Mouse (Mus musculus) CH12.LX (cell line): ENCODE measurements around the gene Bmp4. TPM values are rescaled to one million over a fixed set of nuclear protein-coding genes. Genes with fewer than 3 reads are reported as not detected.

ENCODE experiments used
- DNase-seq: peaks from one replicate; pipeline ENCODE4 v3.0.0-alpha.2; 2013; ENCODE audit errors: extremely low read depth
- H3K27ac ChIP-seq: 2 replicates; pipeline ENCODE4 v1.5.1; 2012; ENCODE audit warnings: low read depth, mild to moderate bottlenecking, control low read depth, moderate library complexity; ENCODE audit not compliant: insufficient read depth
- H3K27me3 ChIP-seq: replicated peaks from 2 replicates; pipeline ENCODE3; 2012; ENCODE audit warnings: inconsistent platforms
- H3K36me3 ChIP-seq, 2 experiments: replicated peaks in 1 of 2; 2 replicates each; pipeline versions ENCODE3 to v1.6.1; 2012; ENCODE audit warnings: inconsistent platforms in 1 of 2, low read length in 1 of 2, mild to moderate bottlenecking in 1 of 2, mixed read lengths in 1 of 2, moderate library complexity in 1 of 2; ENCODE audit not compliant: control insufficient read depth in 1 of 2, insufficient read depth in 1 of 2
- H3K4me1 ChIP-seq, 2 experiments: 2 replicates each; pipeline ENCODE4 v1.6.1; 2012; ENCODE audit warnings: inconsistent platforms in 1 of 2, moderate library complexity in 1 of 2; ENCODE audit not compliant: insufficient read depth in 2 of 2, control insufficient read depth in 1 of 2
- H3K4me2 ChIP-seq: 2 replicates; pipeline ENCODE4 v1.6.1; 2012; ENCODE audit warnings: low read depth, mild to moderate bottlenecking, control low read depth; ENCODE audit not compliant: poor library complexity, insufficient read depth, severe bottlenecking
- H3K4me3 ChIP-seq, 3 experiments: fragments of 150-350 bp in 1 of 3; sonication (generic) in 1 of 3; replicated peaks in 1 of 3; 2 replicates each; pipeline versions ENCODE3 to v1.5.1; 2011 to 2012; ENCODE audit warnings: low read depth in 2 of 3, low read length in 2 of 3, mild to moderate bottlenecking in 2 of 3, moderate library complexity in 2 of 3, control low read depth in 1 of 3, improper control_type of control experiment in 1 of 3, inconsistent platforms in 1 of 3, mixed read lengths in 1 of 3; ENCODE audit not compliant: poor library complexity in 1 of 3
- H3K79me2 ChIP-seq: replicated peaks from 2 replicates; pipeline ENCODE4 v1.6.1; 2012; ENCODE audit warnings: mild to moderate bottlenecking, moderate library complexity; ENCODE audit not compliant: control insufficient read depth, poor library complexity, insufficient read depth, severe bottlenecking; ENCODE audit errors: extremely low read depth
- H3K9ac ChIP-seq: 2 replicates; pipeline ENCODE4 v1.6.1; 2012; ENCODE audit warnings: low read depth, mild to moderate bottlenecking, control low read depth, moderate library complexity; ENCODE audit not compliant: insufficient read depth
- H3K9me3 ChIP-seq: replicated peaks from 2 replicates; pipeline ENCODE3; 2012; ENCODE audit warnings: low read length, inconsistent platforms, mixed read lengths
- BHLHE40 ChIP-seq: IDR thresholded peaks from 2 replicates; pipeline ENCODE4 v1.6.1; 2011; ENCODE audit warnings: mild to moderate bottlenecking, low read depth, low read length, improper control_type of control experiment
- CHD1 ChIP-seq: IDR thresholded peaks from 2 replicates; pipeline ENCODE4 v1.6.1; 2012; ENCODE audit warnings: low read depth, low read length, improper control_type of control experiment, inconsistent platforms
- CHD2 ChIP-seq: IDR thresholded peaks from 2 replicates; pipeline ENCODE4 v1.6.1; 2011; ENCODE audit warnings: low read length, improper control_type of control experiment
- CTCF ChIP-seq, 2 experiments: IDR thresholded peaks in 1 of 2; conservative IDR thresholded peaks in 1 of 2; 2 replicates each; pipeline ENCODE4 v1.5.1; 2011 to 2012; ENCODE audit warnings: low read depth in 2 of 2, low read length in 2 of 2, improper control_type of control experiment in 1 of 2, inconsistent platforms in 1 of 2, mild to moderate bottlenecking in 1 of 2, moderate library complexity in 1 of 2
- E2F4 ChIP-seq: IDR thresholded peaks from 2 replicates; pipeline ENCODE4 v1.6.1; 2011; ENCODE audit warnings: low read depth, low read length, improper control_type of control experiment; ENCODE audit not compliant: insufficient replicate concordance
- ETS1 ChIP-seq: conservative IDR thresholded peaks from 2 replicates; pipeline ENCODE4 v1.6.1; 2012; ENCODE audit warnings: low read depth, mild to moderate bottlenecking, inconsistent platforms, low read length, improper control_type of control experiment, moderate library complexity
- GABPA ChIP-seq: IDR thresholded peaks from 2 replicates; pipeline ENCODE4 v1.6.1; 2012; ENCODE audit warnings: low read depth, low read length, improper control_type of control experiment, inconsistent platforms; ENCODE audit not compliant: insufficient replicate concordance
- HCFC1 ChIP-seq: IDR thresholded peaks from 2 replicates; pipeline ENCODE4 v1.6.1; 2012; ENCODE audit warnings: low read depth, mild to moderate bottlenecking, inconsistent platforms, low read length, improper control_type of control experiment
- JUND ChIP-seq: conservative IDR thresholded peaks from 2 replicates; pipeline ENCODE4 v1.6.1; 2011; ENCODE audit warnings: low read depth, low read length, improper control_type of control experiment
- MAFK ChIP-seq: IDR thresholded peaks from 2 replicates; pipeline ENCODE4 v1.6.1; 2011; ENCODE audit warnings: low read length, improper control_type of control experiment; ENCODE audit not compliant: insufficient replicate concordance
- MAX ChIP-seq: IDR thresholded peaks from 2 replicates; pipeline ENCODE4 v1.6.1; 2011; ENCODE audit warnings: low read length, improper control_type of control experiment
- MAZ ChIP-seq: IDR thresholded peaks from 2 replicates; pipeline ENCODE4 v1.6.1; 2012; ENCODE audit warnings: low read depth, mild to moderate bottlenecking, inconsistent platforms, low read length, improper control_type of control experiment, moderate library complexity
- MYC ChIP-seq: IDR thresholded peaks from 2 replicates; pipeline ENCODE4 v1.6.1; 2011; ENCODE audit warnings: low read depth, mild to moderate bottlenecking, improper control_type of control experiment, low read length
- NRF1 ChIP-seq: IDR thresholded peaks from 2 replicates; pipeline ENCODE4 v1.6.1; 2014; ENCODE audit warnings: low read depth, mild to moderate bottlenecking, inconsistent platforms, low read length, improper control_type of control experiment, moderate library complexity
- PAX5 ChIP-seq: IDR thresholded peaks from 2 replicates; pipeline ENCODE4 v1.6.1; 2012; ENCODE audit warnings: low read length, inconsistent platforms, mixed read lengths
- POLR2A ChIP-seq: IDR thresholded peaks from 2 replicates; pipeline ENCODE4 v1.6.1; 2011; ENCODE audit warnings: low read depth, mild to moderate bottlenecking, improper control_type of control experiment, low read length
- RAD21 ChIP-seq: IDR thresholded peaks from 2 replicates; pipeline ENCODE4 v1.6.1; 2011; ENCODE audit warnings: low read depth, mild to moderate bottlenecking, low read length, improper control_type of control experiment, moderate library complexity
- SMC3 ChIP-seq: IDR thresholded peaks from 2 replicates; pipeline ENCODE4 v1.6.1; 2011; ENCODE audit warnings: low read depth, low read length, improper control_type of control experiment
- TBP ChIP-seq: conservative IDR thresholded peaks from 2 replicates; pipeline ENCODE4 v1.6.1; 2011; ENCODE audit warnings: low read depth, low read length, improper control_type of control experiment
- TCF12 ChIP-seq: IDR thresholded peaks from 2 replicates; pipeline ENCODE4 v1.6.1; 2014; ENCODE audit warnings: low read depth, mild to moderate bottlenecking, inconsistent platforms, low read length, improper control_type of control experiment
- UBTF ChIP-seq: IDR thresholded peaks from 2 replicates; pipeline ENCODE4 v1.6.1; 2012; ENCODE audit warnings: low read depth, mild to moderate bottlenecking, inconsistent platforms, low read length, improper control_type of control experiment, moderate library complexity
- USF2 ChIP-seq: conservative IDR thresholded peaks from 2 replicates; pipeline ENCODE4 v1.6.1; 2011; ENCODE audit warnings: low read depth, low read length, improper control_type of control experiment
- ZC3H11A ChIP-seq: IDR thresholded peaks from 2 replicates; pipeline ENCODE4 v1.6.1; 2012; ENCODE audit warnings: low read depth, mild to moderate bottlenecking, inconsistent platforms, low read length, improper control_type of control experiment
- ZMIZ1 ChIP-seq: IDR thresholded peaks from 2 replicates; pipeline ENCODE4 v1.6.1; 2012; ENCODE audit warnings: low read depth, mild to moderate bottlenecking, inconsistent platforms, low read length, improper control_type of control experiment
- ZNF384 ChIP-seq: IDR thresholded peaks from 2 replicates; pipeline ENCODE4 v1.6.1; 2012; ENCODE audit warnings: low read depth, low read length, improper control_type of control experiment, inconsistent platforms
- dilution Hi-C: fragments of 300-500 bp; cut with MboI; formaldehyde crosslinking; loops from 2 replicates; pipeline ENCODE4 v1.14.3; 2020; ENCODE audit warnings: low sequenced_read_pairs; ENCODE audit not compliant: extremely low pct_unique_long_range_greater_than_20kb, extremely low pct_ligation_motif_present
- in situ Hi-C: fragments of 300-500 bp; cut with MboI; formaldehyde crosslinking; loops from 3 replicates; pipeline ENCODE4 v1.14.3; 2019; ENCODE audit warnings: low sequenced_read_pairs, low pct_ligation_motif_present, low pct_unique_long_range_greater_than_20kb, mixed read lengths
- polyA plus RNA-seq: library from polyadenylated mRNA; unstranded; fragments of >175 nt; gene quantifications from 2 replicates; pipeline ENCODE4 v1.2.1, GENCODE M21; 2012; ENCODE audit warnings: low read depth; ENCODE audit not compliant: insufficient read length
- total RNA-seq, 2 experiments: library from RNA; depleted of rRNA; stranded (reverse); fragments of 300-350 nt in 1 of 2; fragments of >200 nt in 1 of 2; gene quantifications; 2 replicates each; pipeline ENCODE4 v1.2.3; 2012 to 2014

The Bmp4 gene
- total and polyA plus RNA-seq, 3 experiments = not detected

GRCm38 (mm10) chr14:46357696-46358095, 32.8 kb downstream of the Bmp4 start:
- Histone ChIP-seq H3K9me3 (no peaks in the 10 kb centered on the region), H3K4me2 (no peak overlapping the region)
- no peak for DNase-seq

GRCm38 (mm10) chr14:46357286-46357685, 33.2 kb downstream of the Bmp4 start:
- in situ Hi-C loops (no loop called here), dilution Hi-C loops (no loop called here)
- no peaks in the 10 kb centered on the region for H3K36me3 ChIP-seq
- no peak for DNase-seq
- TF ChIP-seq ETS1 (no peak), TCF12 (no peak), CTCF (conservative IDR thresholded peaks at IDR 0.05 in 1 of 2, IDR thresholded peaks at IDR 0.05 in 1 of 2; ENCODE audit: low read depth in 2 of 2, low read length in 2 of 2) (no peak), CHD2 (no peak), HCFC1 (no peak), ZMIZ1 (0 out of 2 replicates have a peak, but pooled peaks have one; percentile 43), USF2 (no peak), MAFK (no peak), GABPA (no peak), PAX5 (no peak), ZNF384 (no peak), TBP (peak; percentile 60; the same call in 1 of the 2 replicates), MYC (no peak), UBTF (no peak), RAD21 (no peak), CHD1 (no peak), NRF1 (no peak), E2F4 (no peak), POLR2A (peak; percentile 44; the same call in 1 of the 2 replicates), SMC3 (no peak), JUND (no peak), ZC3H11A (no peak), BHLHE40 (no peak), MAZ (no peak)
- no peaks in the 10 kb centered on the region for H3K79me2 ChIP-seq
- no peak overlapping the region for H3K9ac ChIP-seq
- H3K27ac ChIP-seq = no peak overlapping the region
- H3K4me2 ChIP-seq = no peak overlapping the region
- no peaks in the 10 kb centered on the region for H3K9me3 ChIP-seq
- H3K27me3 ChIP-seq = no peaks in the 10 kb centered on the region
- H3K4me1 ChIP-seq = 0 out of 4 replicates have a peak, but pooled peaks cover 0 to 2% of the 10 kb centered on the region in 2 experiments
- no peak overlapping the region for H3K4me3 ChIP-seq

More at GRCm38 (mm10) chr14:46357696-46358095, 32.8 kb downstream of the Bmp4 start:
- dilution Hi-C loops (no loop called here), in situ Hi-C loops (no loop called here)
- Histone ChIP-seq H3K79me2 (no peaks in the 10 kb centered on the region), H3K4me3 (no peak overlapping the region), H3K9ac (no peak overlapping the region), H3K4me1 (0 out of 4 replicates have a peak, but pooled peaks cover 0 to 2% of the 10 kb centered on the region in 2 experiments), H3K27me3 (no peaks in the 10 kb centered on the region), H3K27ac (no peak overlapping the region), H3K36me3 (no peaks in the 10 kb centered on the region)
- TF ChIP-seq UBTF = no peak
- TF ChIP-seq MAX = no peak
